Mouse (Mus musculus) urinary bladder, postnatal 25 days (tissue): Measurements from ENCODE around the gene Adnp.

ENCODE experiments used
- DNase-seq: peaks from one replicate; pipeline ENCODE4 v3.0.0; 2022; ENCODE audit warnings: low spot score

Gene Adnp

GRCm38 (mm10) chr2:168206725-168207644, at the start of gene Adnp:
Gene Adnp, minus strand, starts transcription at chr2:168207112.
- DNase-seq, result peak; percentile 94

DNA sequence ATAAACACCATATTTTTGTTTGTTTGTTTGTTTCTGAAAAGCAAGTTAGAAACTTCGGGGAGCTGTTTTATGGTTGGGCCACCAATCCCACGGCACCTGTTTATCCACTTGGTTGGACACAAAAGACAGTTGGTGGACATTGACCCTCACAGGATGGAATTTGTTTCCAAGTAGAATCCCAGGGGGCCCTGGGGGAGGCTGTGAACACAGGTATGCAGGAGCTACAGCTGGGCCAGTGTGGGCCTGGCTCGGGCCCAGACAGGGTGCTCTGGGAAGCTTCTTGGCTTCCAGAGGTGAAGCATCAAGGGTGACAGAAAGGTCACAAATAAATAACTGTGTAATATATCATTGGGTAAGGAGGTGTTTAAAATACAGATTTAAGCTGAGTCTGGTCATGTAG, 49.6 kb upstream of the Adnp start:
- DNase-seq, result no peak

- no peak for DNase-seq
Measured at GRCm38 (mm10) chr2:168253822-168254221, 46.9 kb upstream of the Adnp start.

GRCm38 (mm10) chr2:168252639-168253292, 45.9 kb upstream of the Adnp start:
- no peak for DNase-seq

- DNase-seq, result peak; percentile 84
Measured at GRCm38 (mm10) chr2:168250270-168250669, 43.4 kb upstream of the Adnp start.

DNA sequence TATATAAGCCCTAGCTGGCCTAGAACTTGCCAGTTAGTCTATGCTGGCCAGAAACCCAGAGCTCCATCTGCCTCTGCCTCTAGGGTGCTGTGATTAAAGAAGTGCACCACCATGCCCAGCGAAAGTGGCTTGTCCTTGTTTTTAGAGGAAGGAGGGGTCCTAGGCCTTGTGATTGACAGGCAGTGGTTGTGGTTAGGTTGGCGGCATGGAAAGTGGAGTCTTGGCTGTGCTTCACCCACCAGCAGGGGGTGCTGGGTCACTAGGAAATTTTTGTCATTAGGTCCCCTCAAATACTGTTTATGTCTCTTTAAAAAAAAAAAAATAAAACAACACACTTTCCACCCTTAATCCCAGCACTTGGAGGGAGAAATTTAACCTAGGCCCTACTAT, 41.9 kb upstream of the Adnp start:
- DNase-seq, result no peak

DNA sequence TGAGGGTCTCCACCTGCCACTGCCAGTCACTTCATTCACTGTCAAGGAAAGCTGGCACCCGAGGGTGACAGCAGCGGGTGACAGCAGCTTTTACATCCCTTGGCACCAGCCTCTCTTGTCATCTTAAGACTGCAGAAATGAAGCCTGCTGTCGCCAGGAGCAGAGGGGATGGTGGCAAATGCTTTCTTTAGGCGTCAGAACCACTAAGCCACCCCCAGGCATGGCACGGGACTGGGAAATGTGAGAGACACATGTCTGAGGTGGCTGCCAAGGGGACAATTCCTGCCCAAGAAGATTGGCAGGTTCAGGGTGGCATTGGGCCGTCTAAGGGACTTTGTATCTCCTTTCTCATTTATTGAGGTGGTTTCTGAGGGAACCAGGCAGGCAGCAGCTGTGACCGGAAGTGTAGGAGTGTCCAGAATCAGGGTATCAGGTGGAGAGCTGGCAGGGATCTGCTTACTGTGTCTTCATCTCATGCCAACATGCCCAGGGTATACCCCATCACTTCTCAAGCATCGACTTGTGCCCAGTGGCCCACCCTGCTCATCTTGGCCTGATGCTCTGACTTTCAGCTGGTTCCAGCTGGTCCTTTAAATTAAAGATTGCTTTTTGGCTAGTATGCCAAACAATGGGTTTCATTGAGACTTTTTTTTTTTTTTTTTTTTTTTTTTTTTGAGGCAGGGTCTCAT, 41.4 kb upstream of the Adnp start:
- DNase-seq, result no peak

- DNase-seq, result no peak
Measured at GRCm38 (mm10) chr2:168245571-168245970, 38.7 kb upstream of the Adnp start.

DNA sequence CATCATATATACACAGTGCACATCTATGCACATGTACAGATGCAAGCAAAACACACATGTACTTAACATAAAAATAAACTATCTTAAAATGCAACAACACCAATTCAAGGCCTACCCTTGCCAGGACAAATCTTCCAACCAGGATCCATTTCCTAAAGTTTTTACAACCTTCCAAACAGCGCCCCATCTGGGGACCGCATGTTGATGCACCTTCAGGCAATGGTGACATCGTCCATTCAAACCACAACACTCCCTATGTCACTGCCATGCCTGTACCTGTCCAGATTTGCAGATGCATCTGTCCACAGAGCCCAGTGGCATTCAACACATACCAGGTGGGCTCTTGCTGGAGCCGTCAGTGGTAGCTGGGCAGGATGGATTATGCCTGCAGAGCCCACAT, 36.4 kb upstream of the Adnp start:
- no peak for DNase-seq

GRCm38 (mm10) chr2:168242841-168243240, 35.9 kb upstream of the Adnp start:
- DNase-seq, result no peak

DNA sequence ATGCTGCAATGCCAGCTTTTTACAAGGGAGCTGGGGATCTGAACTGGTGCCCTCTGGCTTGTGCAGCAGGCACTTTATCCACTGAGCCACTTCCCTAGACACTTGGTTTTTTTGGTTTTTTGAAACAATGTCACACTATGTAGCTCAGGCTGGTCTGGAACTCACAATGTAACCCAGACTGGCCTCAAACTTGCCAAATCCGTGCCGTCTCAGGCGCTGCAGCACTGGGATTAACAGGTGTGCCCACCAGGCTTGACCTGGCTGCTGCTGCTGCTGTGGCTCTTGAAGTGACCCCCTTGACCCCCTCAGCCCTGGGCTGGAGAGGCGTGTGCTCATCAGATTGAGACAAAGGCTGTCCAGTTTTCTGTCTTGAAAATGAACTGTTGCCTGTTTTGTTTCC, 31.4 kb upstream of the Adnp start:
- no peak for DNase-seq

GRCm38 (mm10) chr2:168233286-168233685, 26.4 kb upstream of the Adnp start:
- DNase-seq, result no peak

GRCm38 (mm10) chr2:168231471-168231829, 24.5 kb upstream of the Adnp start:
- DNase-seq, result no peak

- no peak for DNase-seq
Measured at GRCm38 (mm10) chr2:168230773-168231470, 24.0 kb upstream of the Adnp start.

- DNase-seq, result peak; percentile 81
Measured at GRCm38 (mm10) chr2:168230026-168230728, 23.3 kb upstream of the Adnp start, which contains the start of the genes Gm20716, Dpm1 and Mocs3. Gene Gm20716, minus strand, starts transcription at chr2:168230364. Gene Dpm1, minus strand, starts transcription at chr2:168230591. Gene Mocs3, plus strand, starts transcription at chr2:168230622.

DNA sequence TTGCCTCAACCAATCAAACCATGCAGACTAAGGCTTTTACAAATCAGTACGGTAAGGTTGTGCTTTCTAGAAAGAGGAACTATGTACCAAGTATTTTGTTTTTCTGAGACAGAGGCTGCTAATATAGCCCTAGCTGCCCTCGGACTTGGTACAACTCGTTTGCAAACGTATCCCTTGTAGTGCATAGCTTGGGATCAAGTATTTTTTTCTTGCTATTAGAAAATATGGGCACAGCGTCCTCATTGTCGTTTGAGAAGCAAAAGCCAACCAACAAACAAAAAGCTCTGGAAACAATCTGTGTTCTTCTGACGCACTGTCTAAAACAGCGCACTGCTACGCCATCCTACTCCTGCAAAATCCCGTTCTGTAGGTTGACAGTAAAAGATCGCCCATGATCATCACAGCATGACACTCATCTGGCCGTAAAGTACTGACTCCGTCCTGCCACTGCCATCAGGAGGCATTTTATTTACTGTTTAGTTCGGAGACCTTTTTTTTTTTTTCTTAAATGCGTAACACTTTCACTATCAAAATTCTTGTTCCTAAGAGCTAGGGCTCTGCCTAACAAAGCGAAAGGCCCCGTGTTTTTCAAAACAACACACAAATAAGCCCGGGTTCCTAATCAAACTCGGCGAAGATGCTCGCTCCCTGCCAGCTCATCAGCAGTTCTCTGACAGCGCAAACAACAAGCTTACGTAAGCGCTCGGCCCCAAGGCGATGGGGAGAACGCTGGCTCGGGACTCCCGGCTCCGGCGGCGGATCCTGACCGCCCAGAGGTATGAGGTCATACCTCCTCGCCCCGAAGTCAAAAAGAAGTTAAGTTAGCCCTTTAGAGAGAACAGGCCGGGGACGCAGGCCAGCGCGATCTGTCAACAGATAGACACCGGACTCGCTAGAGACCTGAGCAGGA, 22.5 kb upstream of the Adnp start:
- peak; percentile 36 for DNase-seq

DNA sequence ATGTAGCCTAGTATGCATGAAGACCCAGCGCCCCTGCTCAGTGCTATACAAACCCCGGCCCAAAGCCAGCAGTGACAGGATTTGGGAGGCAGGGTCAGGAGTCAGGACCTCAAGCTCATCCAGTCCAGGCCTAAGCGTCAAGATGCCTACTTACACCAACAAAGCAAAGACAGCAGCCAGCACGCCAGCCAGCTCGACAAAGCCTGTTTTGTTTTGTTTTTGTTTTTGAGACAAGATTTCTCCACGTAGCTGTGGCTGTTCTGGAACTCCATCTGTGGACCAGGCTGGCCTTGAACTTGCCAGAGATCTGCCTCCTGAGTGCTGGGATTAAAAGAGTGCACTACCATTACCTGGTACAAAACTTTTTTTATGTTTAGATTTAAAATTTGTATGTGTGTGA, 16.4 kb upstream of the Adnp start:
- no peak for DNase-seq

GRCm38 (mm10) chr2:168213788-168214397, 7.0 kb upstream of the Adnp start:
- DNase-seq, result no peak

- no peak for DNase-seq
Measured at GRCm38 (mm10) chr2:168207883-168208282, 971 bp upstream of the Adnp start.
